Mouse (Mus musculus) hindlimb bud, embryonic 11.5 days (tissue): ENCODE measurements around the gene Acat3.
A peak's percentile ranks its signal among the peaks of the same experiment; 100 is the strongest.
"Not testable (repeated sequence)": the region's sequence is repeated elsewhere in the genome, so short reads cannot be mapped to it uniquely, and the experiment has no call there.

Source experiments
- DNase-seq: peaks from one replicate; pipeline ENCODE4 v3.0.0-alpha.2; 2012; ENCODE audit warnings: low read depth, low spot score; ENCODE audit errors: extremely low spot score

The Acat3 gene

DNA sequence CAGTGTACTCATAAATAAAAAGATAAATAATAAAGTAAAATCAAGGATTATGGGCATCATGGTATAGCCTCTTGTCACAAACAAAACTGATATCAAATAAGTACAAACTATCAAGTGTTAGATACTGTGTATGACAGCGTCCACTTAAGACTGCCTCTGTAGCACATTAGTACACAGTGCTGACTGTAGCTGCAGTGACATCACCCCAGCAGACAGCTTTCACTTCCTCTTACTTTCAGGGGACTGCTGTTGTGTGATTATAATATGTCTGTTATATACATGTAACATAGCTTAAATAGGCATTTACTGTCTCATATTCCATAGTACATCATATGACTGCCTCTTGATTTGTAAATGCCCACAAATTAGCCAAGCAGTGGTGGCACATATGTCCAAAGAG lies 19.3 kb downstream of the Acat3 start:
- no peak for DNase-seq

DNA sequence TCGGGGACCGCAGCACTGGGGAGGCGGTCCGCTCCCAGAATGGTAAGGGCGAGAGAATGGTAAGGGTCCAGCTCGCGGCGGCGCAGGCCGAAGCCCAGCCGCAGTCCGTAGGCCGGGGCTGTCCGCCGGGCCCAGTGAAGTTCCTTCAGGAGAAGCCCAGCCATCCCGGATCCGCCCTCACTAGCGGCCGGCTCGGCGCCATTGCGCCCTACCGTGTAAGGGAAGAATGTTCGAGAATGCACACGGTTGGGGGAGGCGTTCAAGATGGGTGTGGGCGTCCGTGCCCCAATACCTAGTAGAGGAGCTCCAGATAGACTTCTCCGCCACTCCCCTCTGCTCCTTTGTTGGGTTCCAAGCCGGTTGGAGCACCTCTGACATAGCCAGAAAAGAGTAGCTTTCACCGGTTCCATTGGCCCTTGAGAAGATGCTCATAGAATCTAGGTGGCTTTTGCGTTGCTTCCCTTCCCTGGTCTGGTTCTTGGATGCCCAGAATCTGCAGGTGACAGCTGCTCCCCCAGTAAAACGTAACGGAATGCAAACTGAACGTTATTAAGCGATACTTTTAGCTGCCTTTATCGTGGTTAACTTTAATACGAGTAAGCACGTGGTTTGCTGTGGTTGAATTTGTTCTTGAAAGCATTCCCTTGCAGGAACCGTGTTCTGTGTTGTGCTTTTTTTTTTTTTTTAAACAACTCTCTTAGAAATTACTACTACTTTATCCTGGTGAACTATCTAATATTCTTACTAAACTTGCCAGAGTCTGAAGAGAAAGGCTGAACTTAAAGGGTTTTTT lies 23.6 kb downstream of the Acat3 start:
- DNase-seq, result no peak

DNA sequence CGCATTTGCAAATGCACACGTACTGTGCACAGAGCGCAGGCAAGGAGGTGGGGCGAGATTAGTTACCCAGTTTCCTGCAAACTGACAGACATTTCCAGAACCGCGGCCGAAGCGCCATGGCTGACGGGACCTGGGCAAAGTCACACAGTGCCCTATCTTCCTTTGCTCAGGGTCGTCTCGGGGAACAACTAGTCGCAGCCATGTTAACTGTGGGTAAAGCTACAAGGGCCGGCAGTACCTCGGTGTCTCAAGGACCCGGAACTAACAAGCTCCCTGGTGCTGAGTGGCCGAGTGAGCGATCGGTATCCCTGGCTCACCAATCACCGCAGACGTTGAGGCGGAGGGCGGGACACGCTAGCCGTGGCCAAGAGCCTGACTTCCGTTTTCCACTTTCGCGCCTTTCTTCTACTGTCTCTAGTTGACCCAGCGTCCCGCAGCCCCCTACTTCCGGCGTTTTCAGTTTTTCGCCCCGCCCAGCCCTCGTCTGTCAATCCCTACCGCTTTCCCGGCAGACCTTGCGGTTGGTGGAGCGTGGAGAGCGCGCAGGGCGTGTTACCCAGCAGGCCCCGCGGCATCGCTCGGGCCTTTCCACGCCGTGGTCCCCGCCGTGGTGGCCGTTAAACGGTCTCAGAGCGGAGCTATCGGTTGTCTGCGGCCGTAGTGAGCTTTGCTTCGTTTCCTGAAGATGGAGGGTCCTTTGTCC lies 24.4 kb downstream of the Acat3 start, which contains the start of gene Mrpl18:
Mrpl18 (minus strand) TSS at position 465 of the 703 bp plus-strand sequence.
- peak; percentile 95 for DNase-seq

DNA sequence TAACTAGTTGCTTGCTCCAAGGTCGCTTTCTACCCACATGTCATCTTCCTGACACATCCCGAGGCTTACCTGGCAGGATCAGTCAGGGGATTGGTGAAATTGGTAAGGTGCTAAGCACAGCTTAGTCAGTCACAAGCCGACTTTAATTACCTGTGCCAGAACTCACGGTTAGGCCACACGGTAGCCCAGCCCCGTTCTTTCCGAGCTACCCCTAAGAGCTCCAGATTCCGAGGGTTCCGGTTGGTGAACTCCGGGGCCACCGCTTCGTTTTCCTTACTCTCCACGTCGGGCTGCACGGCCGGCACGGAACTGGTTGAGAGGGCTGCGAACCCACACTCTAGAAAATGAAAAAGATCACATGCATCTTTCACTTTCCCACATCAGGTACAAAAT lies 24.9 kb downstream of the Acat3 start, which contains the start of gene Tcp1:
Tcp1 (plus strand) TSS at position 214 of the 393 bp plus-strand sequence.
- DNase-seq, result no peak

DNA sequence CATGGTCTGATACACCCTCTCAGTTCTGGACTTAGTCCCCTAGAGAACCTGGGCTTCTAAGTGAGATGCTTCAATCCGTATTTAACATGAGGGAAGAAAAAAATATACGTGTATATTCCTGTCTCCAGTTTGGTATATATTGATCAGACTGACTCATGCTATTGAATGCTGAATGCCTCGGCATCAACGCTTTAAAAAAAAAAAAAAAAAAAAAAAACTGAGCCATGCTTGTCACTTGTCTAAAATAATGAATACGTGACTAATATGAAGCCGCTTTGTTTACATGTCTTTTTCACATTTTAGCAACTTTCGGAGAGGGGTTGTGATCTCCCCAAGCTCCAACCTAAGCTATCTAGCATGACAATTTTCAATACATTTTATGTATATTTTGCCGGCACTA lies 30.0 kb downstream of the Acat3 start:
- DNase-seq, result no peak

DNA sequence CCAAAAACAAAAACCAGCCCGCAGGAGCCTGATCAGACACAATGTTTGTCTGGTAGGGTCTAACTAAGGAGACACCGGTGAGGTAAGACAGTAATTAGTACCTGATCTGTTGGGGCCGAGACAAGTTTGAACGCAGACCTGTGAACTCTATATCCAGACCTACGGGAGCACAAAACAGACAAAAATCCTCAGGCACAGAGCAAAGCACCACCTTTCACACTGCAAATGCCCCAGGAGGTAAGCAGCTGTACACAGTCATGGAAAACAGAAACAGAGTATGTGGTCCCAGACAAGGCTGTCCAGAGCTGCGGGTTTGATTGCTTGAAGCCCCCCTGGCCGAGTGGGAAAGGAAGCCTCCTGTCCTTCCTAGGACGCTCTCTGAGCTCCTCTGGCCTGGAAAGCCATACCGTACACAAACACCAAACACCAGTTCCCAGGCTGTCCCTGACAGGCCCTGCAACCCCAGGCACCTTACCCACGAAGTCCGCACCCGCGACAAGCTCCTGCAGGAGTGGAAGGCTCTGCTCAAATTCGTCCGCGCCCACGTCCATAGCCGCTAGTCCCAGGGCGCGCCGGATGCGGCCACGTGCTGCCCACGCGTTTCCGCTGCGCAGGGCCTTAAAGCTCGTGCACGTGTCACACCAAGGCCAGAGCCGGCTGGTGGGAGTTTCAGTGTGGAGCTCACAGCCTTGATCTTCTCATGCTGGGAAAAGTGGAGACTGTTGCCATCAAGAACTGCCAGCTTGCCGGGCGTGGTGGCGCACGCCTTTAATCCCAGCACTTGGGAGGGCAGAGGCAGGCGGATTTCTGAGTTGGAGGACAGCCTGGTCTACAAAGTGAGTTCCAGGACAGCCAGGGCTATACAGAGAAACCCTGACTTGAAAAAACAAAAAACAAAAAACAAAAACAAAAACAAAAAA lies 30.8 kb downstream of the Acat3 start, which contains the start of gene Pnldc1:
Pnldc1 (minus strand) TSS at position 870 of the 920 bp plus-strand sequence.
- DNase-seq, result no peak

DNA sequence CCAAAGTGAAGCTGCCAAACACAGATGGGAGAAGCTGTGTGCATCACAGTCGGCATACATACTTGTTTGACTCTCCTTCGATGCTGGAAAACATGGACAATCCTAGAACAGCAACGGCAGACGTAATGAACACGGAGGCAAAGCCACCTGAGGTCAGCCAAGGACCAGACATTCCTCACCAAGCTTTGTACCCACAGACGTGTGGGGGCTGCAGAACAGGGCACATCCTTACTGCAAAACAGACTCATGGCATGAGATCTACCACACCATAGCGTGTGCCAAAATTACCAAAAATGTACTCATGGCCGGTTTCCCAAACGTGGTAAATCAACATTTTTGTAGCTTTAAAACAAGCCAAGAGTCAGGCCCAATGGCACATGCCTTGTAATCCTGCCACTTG lies 34.0 kb downstream of the Acat3 start:
- no peak for DNase-seq

DNA sequence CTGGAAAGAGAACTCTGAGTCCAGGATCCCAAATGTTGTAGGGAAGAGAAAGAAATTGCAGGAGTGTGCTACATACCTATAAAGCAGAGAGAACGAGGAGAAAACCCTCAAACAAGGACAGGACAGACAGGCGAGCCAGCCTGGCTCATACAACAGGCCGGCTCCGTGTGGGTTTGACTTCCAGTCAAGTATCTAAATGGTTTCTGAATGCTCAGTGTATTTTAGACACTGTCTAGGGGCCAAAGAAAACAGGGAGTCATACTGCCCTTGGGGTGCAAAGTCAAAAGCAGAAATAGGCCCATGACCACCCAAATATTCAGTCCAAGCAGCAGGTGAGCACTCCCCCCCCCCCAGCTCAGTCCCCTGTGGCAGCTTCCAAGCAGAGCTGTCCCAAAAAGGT lies 34.6 kb downstream of the Acat3 start:
- no peak for DNase-seq

DNA sequence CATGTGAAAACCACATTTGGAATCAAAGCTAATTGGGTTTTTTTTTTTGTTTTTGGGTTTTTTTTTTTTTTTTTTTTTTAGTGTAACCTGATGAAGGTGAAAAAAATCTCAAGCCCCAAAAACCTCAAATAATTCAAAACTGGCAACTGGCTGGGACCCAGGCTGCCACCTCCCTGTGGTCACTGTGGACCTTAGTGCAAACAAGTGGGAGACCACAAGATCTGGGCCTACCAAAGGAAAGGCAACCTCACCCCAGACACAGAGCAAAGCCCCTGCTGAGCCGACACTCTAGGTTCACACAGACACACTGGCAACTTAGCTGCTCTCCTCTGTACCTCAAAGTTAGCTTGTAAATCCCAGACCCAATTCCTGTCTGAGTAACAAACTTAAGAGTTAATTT lies 36.1 kb downstream of the Acat3 start:
- DNase-seq, result no peak

DNA sequence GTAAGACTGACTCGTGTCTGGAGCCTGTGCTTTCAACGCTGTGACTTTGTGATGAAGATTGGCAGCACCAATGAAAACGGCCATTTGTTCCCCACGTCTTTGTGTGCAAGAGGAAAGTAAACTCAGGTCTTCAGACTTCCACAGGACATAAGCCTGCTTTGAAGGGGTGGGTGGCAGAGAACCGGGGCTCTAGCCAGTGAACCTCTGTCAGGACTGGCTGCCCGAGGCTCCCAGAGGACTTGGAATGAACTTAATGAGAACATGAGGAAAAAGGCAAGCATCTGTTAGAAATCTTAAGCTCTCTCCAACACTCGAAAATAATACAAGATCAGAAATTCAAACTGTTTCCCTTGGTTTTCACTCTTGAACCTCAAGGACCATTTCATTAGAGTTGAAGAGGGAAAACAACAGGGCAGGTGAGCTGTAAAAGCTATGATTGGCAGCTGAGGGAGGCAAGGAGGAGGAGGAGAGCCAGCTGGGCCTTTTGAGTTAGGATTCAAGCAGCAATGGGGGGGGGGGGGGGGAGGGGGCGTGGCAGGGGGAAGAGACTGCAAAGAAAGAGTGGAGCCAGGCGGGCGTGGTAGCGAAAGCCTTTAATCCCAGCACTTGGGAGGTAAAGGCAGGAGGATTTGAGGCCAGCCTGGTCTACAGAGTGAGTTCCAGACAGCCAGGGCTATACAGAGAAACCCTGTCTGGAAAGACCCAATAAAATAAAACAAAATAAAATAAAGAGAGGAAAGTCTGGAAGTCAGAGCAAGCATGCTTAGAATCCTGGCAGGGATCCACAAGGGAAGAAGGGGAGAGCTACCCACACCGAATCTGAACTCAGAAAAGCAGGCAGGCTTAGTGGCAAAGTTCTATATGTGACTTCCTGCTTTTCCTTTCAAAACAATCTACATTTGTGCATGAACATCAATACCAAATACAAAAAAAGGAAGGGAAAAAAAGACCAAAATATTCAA lies 36.7 kb downstream of the Acat3 start:
- DNase-seq, result no peak

DNA sequence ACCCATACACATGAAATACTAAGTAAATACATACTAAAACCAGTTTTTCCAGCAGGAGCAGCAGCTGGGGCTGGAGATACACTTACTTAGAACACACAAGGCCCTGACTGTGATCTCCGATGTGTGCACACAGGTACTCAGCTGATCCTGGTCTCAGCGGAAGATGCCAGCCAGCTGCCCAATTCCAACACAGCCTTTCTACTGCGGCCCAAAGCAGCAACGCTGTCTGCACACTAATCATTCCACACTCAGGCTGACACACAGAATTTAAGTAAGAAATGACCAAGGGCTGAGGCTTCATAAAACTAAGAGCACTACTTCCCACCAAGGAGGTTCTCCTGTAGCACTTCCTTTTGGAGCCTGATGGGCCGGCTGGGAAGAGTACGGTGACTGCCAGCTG lies 38.1 kb downstream of the Acat3 start:
- DNase-seq, result no peak

DNA sequence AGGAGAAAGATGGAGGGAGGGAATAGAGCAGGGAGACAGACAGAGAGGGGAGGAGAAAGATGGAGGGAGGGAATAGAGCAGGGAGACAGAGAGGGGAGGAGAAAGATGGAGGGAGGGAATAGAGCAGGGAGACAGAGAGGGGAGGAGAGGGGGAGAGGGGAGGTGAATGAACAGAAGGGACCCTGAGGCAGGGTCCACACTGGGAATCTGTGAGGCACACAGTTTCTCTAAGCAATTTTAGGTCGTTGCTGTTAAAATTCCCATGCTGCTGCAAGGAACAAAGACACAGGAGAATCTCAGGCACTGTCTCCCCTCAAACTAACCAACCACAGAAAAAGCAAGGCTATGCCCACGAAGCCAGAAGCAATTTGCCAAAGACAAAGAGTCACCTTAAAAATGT lies 41.8 kb downstream of the Acat3 start:
- DNase-seq, result not testable (repeated sequence)

DNA sequence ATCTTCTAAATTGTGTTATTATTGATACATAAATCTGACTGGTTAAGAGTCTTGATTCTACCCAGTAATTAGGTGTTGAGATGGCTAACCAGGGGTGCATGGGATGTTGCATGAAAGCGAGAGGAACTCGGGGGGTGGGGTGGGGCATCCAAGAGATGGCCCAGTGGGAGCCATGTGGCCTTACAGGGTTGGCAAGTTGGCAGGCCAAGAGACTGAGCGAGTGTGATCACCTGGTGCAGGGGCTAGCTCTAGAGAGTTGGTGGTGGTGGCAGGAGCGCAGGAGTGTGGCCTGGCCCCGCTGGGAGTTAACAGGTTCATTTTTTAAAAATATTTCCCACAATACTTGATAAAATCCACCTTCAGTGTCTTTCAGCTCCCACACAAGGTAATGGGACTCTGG lies 42.7 kb downstream of the Acat3 start:
- no peak for DNase-seq

DNA sequence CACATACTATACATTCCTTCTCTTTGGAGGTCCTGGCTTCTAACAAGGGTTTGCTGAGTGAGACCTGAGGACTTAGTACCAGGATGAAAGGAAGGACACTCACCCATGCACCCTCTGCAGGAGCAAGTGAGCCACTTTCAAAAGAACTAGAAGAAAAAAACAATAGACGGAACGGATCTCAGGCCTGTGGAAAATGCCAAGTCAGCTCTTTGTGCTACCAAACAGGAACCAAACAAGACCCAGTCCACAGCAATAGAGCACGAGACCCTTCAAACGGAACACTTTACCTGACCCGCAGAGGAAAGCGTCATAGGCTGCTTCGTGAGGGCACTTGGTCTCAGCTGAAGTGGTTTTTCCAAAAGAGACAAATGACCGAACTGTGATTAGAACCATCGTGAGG lies 48.4 kb downstream of the Acat3 start:
- no peak for DNase-seq

DNA sequence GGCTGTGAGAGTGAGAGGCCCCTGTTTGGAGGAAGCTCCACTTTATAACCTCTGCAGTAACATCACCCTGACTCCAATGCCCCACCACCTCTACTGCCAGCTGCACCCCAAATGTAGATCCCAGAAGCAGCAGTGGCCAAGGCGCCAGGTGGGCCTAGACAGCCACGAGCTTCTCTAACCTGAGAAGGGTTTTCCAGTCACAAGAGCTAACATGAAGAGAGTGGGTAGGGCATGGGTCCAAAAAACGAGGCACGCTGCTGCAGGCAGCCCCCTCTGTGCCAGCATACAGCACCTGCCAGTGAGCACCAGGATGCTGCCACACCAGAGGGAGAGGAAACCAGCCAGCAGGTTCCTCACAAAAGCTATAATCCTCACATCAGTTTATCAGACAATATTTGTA lies 49.3 kb downstream of the Acat3 start:
- DNase-seq, result no peak

DNA sequence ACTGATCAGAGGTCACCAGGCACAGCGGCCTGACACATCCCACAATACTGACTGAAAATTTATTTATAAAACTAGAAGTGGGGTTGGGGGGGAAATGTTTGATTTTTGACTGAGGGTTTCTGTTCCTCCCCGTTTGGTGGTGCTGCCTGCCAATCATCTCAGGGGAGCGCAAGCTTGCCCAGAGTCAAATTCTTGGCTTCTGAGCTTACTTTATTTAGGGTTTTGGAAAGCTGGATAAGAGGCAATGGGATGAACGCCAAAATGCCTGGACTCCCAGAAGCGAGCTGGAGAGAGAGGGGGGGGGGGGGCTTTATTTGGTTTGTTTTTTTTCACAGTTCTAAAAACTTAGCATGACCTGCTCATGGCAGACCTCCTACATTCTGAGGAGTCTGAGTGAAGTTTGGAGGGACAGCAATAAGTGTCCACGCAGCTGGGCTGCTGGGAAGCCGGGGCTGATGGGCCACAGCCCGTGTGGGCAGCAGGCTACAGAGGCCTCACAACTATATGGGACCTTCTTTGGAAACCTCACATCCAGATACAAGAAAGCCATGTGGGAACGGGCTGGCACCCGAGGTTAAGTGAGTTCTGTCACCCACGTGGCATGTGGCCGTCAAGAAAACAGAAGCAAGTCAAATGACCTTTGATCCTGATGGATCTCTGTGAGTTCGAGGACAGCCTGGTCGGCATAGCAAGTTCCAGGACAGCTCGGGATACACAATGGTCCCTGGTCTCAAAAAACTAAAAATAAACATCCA lies 53.2 kb downstream of the Acat3 start:
- DNase-seq, result no peak

DNA sequence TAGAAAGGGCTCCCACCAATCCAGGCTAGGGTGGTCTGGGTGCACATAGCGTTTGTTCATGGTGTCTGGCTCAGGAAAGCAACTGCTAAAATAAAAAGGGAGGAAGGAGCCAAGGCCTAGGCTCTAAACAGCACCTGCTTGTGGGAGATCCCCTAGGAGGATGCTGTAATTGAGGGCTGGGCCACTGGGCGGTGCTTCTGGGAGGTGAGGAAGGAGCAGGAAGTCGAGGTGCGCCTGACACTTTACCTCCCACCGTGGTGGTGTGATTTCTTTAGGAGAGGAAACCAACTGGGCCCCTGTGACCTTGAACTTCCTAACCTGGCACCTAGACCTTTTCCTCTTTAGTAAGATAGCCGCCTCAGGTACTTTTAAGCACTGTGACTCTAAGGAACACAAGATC lies 53.8 kb downstream of the Acat3 start:
- DNase-seq, result no peak

DNA sequence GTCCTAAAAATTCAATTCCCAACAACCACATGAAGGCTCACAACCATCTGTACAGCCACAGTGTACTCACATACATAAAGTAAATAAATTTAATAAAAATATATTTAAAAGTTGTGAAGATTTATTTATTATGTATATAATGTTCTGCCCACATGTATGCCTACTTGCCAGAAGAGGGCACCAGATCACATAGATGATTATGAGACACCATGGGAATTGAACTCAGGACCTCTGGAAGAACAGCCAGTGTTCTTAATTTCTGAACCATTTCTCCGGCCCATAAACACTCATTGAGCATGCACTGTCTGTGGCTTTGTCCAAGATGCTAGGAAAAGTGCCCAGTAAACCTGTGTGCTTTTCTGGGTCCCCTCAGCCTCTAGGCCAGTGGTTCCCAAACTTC lies 59.2 kb downstream of the Acat3 start:
- no peak for DNase-seq

DNA sequence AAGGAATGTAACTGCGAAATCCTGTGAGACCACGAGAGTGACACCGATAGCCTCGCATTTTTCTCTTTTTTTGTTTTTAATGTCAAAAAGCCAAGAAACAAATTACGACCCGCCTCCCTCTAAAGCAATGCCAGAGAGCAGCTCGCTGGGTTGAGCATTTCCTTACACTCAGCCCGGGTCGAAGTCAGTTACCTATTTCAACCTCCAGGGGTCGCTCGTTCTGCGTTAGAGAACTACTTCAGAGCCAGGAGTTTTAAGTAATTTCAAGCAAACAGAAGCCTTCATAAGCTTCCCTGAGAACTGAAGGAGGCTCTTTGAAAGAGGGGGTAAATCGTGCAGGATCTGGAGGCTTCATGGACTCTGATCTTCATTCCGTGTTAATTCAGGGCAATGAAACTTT lies 60.2 kb downstream of the Acat3 start:
- DNase-seq, result peak; percentile 80
